Mouse (Mus musculus) G1E-ER4 (cell line): ENCODE results near the gene Arl6ip4. TPM values are rescaled to one million over a fixed set of nuclear protein-coding genes. Genes with fewer than 3 reads are reported as not detected.

ENCODE experiments used
- GATA1 ChIP-seq: IDR thresholded peaks from one replicate; pipeline ENCODE4 v1.8.0; 2012; ENCODE audit warnings: low read length, inconsistent platforms
- polyA plus RNA-seq: library from polyadenylated mRNA; stranded (reverse); fragments of >175 nt; gene quantifications from 2 replicates; pipeline ENCODE4 v1.2.3, GENCODE M21; 2012

Gene Arl6ip4
- polyA plus RNA-seq, 1 experiment, result 142 TPM

GRCm38 (mm10) chr5:124162577-124162976 is 46.7 kb downstream of the Arl6ip4 start:
- TF ChIP-seq GATA1, result no peak

DNA sequence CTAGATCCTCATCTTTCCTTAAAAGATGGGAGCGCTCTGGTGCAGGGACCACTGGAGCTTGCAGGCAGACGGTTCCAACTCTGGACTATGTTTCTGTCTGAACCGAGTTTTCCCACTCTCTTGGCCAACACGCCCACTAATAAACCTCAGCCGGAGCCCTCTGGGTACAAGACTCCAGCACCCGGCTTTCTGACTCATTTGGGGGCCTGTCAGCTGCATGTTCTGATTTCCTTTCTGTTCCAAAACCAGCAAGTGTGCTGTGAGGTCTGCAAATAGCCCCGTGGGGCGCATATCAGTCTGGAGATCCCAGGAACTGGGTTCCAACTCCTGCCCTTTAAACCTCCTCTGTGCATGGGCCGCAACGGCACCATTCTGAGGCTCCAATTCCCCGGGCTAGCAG is 47.6 kb downstream of the Arl6ip4 start:
- TF ChIP-seq GATA1, result no peak

DNA sequence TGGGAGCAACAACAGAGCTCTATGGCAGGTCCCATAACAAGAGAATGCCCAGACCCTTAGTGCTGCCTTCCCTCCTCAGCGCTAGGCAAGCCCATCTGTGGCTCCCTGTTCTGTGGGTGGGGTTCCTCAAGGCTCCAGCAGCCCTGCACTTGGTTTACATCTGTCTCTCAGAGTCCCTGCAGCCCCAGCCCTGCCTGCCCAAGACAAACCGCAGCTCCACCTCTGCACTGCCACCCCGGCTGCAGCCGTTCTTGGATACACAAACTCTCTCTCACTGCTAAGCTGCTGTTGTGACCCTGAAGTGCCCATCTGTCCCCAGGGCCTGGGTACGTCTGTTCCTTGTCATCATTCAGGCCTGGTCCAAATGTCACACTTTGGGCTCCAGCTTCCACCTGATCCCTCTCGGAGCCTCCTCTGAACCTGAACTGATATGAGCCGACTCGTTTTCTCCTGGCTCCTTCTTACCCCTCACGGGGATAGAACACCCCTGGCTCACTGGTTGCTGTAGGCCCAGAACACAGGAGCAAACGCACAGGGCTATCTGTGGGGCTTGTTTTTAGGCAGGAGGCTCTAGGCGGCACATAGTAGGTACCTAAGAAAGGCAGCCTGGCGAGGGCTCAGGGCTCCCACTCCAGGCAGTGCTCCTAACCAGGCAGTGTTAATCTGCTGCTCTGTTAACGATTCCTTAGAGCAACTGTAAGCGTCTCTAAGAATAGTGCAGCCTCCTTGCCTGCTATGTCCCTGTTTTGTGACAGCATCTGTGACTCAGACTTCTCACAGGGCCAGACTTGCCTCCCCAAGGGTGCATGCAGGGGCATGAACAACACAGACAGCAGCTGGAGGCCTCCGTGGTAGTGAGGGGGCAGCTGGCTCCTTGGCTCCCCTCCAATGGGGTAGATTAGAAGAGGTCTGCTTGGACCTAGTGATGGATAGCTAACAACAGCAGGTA is 50.0 kb downstream of the Arl6ip4 start:
- no peak for TF ChIP-seq GATA1

- TF ChIP-seq GATA1, result no peak
These were observed 50.9 kb downstream of the Arl6ip4 start for GRCm38 (mm10) chr5:124166741-124167140.

DNA sequence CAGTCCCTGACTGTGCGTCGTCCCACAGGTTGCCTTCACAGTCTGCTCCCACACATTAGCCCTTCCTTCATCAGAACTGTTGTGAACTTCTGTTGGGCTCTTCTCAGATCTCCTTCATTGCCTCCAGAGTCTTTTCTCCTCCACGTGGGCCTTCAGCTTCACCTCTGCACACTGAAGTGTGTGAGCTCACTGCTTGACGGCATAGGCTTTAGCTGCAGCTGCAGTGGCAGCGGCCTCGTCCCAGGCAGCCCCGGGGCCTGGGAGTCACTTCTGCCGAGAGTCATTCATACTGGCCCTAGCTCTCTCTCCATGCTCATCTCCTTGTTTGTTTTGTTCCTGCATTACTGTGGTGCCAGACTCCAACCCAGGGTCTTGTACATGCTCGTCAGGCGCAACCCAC is 51.7 kb downstream of the Arl6ip4 start:
- no peak for TF ChIP-seq GATA1

Other genes starting within 250 kb of the Arl6ip4 start
- gene Hcar1, start 236.1 kb upstream of the Arl6ip4 start, polyA plus RNA-seq, result not detected in 2 replicates
- 169 and 194 TPM in 2 replicates for gene Denr, start 208.9 kb upstream of the Arl6ip4 start, polyA plus RNA-seq
- gene Gm43518, start 188.7 kb upstream of the Arl6ip4 start, polyA plus RNA-seq, result not detected in 2 replicates
- 4.1 and 6.2 TPM in 2 replicates for gene Ccdc62, start 185.4 kb upstream of the Arl6ip4 start, polyA plus RNA-seq
- gene Hip1r, start 142.5 kb upstream of the Arl6ip4 start, polyA plus RNA-seq, result 20.2 and 23.1 TPM in 2 replicates
- 137 and 177 TPM in 2 replicates for gene Vps37b, start 83.8 kb upstream of the Arl6ip4 start, polyA plus RNA-seq
- 1.0 and 1.4 TPM in 2 replicates for gene Abcb9, start 20.3 kb upstream of the Arl6ip4 start, polyA plus RNA-seq
- 58.9 and 82.0 TPM in 2 replicates for gene Ogfod2, start 3.8 kb upstream of the Arl6ip4 start, polyA plus RNA-seq
- gene Pitpnm2, start 133.7 kb downstream of the Arl6ip4 start, polyA plus RNA-seq, result 50.5 and 55.3 TPM in 2 replicates
- 2.8 and 3.0 TPM in 2 replicates for gene Mphosph9, start 211.9 kb downstream of the Arl6ip4 start, polyA plus RNA-seq
- gene 2810006K23Rik, start 212.0 kb downstream of the Arl6ip4 start, polyA plus RNA-seq, result 5.3 and 6.9 TPM in 2 replicates
- 208 and 230 TPM in 2 replicates for gene Cdk2ap1, start 247.0 kb downstream of the Arl6ip4 start, polyA plus RNA-seq